Mouse (Mus musculus) neural tube, embryonic 10.5 days (tissue): ENCODE results near the gene Nceh1.

ENCODE experiments used
- DNase-seq: peaks from one replicate; pipeline ENCODE4 v3.0.0-alpha.2; 2017; ENCODE audit warnings: low spot score; ENCODE audit errors: extremely low spot score

The Nceh1 gene

GRCm38 (mm10) chr3:27190865-27191264, 8.1 kb downstream of the Nceh1 start:
- DNase-seq = no peak

- no peak for DNase-seq
Observed at GRCm38 (mm10) chr3:27191856-27192255, 9.1 kb downstream of the Nceh1 start.

- no peak for DNase-seq
Observed at GRCm38 (mm10) chr3:27193844-27194317, 11.1 kb downstream of the Nceh1 start.

GRCm38 (mm10) chr3:27195153-27195552, 12.4 kb downstream of the Nceh1 start:
- DNase-seq = no peak

GRCm38 (mm10) chr3:27195573-27196227, 12.9 kb downstream of the Nceh1 start:
- DNase-seq = no peak

GRCm38 (mm10) chr3:27196529-27196928, 13.8 kb downstream of the Nceh1 start:
- no peak for DNase-seq

- DNase-seq = no peak
Observed at GRCm38 (mm10) chr3:27197816-27198215, 15.1 kb downstream of the Nceh1 start.

- no peak for DNase-seq
Observed at GRCm38 (mm10) chr3:27199120-27199519, 16.4 kb downstream of the Nceh1 start.

GRCm38 (mm10) chr3:27201728-27202411, 19.1 kb downstream of the Nceh1 start:
- DNase-seq = no peak

GRCm38 (mm10) chr3:27205068-27205467, 22.3 kb downstream of the Nceh1 start:
- no peak for DNase-seq

- no peak for DNase-seq
Observed at GRCm38 (mm10) chr3:27205514-27206220, 22.9 kb downstream of the Nceh1 start.

- DNase-seq = no peak
Observed at GRCm38 (mm10) chr3:27206221-27206560, 23.4 kb downstream of the Nceh1 start.

- no peak for DNase-seq
Observed at GRCm38 (mm10) chr3:27206577-27206976, 23.8 kb downstream of the Nceh1 start.

- no peak for DNase-seq
Observed at GRCm38 (mm10) chr3:27209707-27210106, 26.9 kb downstream of the Nceh1 start.

GRCm38 (mm10) chr3:27210271-27210670, 27.5 kb downstream of the Nceh1 start:
- DNase-seq = no peak

GRCm38 (mm10) chr3:27214016-27214816, 31.5 kb downstream of the Nceh1 start:
- no peak for DNase-seq

- DNase-seq = no peak
Observed at GRCm38 (mm10) chr3:27217331-27217730, 34.6 kb downstream of the Nceh1 start.

- no peak for DNase-seq
Observed at GRCm38 (mm10) chr3:27218604-27219003, 35.8 kb downstream of the Nceh1 start.

GRCm38 (mm10) chr3:27222052-27222451, 39.3 kb downstream of the Nceh1 start:
- no peak for DNase-seq

- no peak for DNase-seq
Observed at GRCm38 (mm10) chr3:27222488-27222887, 39.7 kb downstream of the Nceh1 start.

- DNase-seq = no peak
Observed at GRCm38 (mm10) chr3:27227629-27228453, 45.1 kb downstream of the Nceh1 start.
